Mouse (Mus musculus) spleen, postnatal 4 days (tissue): ENCODE results near the gene Mettl23.

Source experiments
- DNase-seq, 2 experiments: peaks; one replicate each; pipeline ENCODE4 v3.0.0; 2022; ENCODE audit warnings: low spot score in 2 of 2

Mettl23 gene

DNA sequence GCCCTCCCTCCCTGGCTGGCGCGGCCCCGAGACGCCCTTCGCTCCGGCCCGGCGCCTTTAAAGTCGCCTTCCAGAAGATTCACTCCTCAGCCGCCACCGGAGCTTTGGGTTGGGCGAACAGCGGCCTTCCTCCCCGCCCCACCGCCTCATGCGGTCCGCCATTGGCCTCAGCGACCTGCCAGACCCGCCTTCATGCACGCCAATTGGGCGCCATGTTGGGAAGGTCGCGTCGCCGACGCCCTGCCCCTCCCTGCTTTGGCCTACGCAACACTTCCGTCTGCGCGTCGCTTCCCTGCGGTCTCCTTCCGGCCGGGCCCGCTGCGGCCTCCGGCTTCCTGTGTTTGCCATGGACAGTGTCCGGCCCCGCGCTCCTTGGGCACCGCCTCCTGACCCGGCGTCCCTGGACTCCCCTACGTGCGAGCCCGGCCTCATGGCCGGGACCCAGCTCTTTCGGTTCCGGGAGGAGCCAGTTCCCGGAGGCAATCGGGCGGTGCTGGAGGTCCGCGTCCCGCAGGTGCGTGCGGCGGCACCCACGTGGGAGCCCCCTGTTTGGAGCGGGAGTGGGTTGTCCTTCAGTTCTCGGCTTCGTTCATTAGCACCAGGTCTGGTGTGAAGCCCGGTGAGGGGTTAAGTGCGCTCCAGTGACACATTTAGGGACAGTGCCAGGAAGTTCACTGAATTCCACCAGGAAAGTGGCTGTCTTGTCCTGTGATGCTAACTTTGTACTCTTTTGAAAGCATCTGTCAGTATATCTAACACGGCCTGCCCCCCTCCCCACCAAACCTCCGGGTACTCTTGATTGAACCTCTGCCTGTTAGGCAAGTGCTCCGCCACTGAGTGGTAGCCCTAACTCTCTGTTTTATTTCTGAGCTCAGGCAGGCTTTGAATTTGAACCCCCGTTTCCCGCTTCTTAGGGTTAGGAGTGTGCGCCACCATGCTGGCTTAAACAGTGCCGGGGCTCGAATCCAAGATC, at the start of gene Mettl23, which contains the start of gene Jmjd6:
Gene Mettl23 (plus strand): TSS at position 18 of the 973 bp plus-strand sequence.
Gene Jmjd6 (minus strand): TSS at position 189 of the 973 bp plus-strand sequence.
- peak; percentile 97 for DNase-seq

DNA sequence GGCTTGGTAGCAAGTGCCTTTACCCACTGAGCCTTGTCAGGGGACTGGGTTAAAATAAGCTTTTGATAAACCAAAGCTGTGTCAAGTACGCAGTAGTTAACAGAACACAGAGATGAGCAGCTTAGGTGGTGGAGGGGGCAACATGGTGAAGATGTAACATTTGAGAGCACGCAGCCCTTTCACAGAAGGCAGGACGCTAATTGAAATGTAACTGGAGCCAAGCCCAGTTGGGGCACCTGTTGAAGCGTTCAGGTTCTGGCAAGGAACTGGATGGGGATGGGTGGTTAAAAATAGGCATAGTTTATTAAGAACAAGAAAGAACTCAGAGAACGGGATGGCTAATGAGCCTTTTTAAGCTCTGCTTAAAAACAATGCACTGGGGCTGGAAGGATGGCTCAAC, 43.7 kb upstream of the Mettl23 start:
- no peak for DNase-seq

DNA sequence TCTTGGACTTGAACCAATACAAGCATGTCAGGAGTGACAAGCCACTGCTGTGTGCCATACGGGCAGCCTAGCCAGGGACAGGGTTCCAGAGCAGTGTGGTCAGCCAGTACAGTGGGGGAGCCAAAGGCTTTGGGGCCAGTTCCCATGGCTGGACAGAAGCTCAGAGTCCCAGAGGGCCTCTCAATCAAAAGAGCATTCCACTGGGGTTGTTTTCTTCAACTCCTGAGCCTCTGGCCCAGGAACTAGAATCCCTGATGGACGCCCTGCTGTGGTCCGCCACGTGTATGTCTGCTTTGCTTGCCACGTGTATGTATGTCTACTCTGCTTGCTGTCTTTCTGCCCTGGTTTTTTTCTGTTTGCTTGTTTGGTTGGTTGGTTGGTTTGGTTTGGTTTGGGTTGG, 42.0 kb upstream of the Mettl23 start:
- no peak for DNase-seq

DNA sequence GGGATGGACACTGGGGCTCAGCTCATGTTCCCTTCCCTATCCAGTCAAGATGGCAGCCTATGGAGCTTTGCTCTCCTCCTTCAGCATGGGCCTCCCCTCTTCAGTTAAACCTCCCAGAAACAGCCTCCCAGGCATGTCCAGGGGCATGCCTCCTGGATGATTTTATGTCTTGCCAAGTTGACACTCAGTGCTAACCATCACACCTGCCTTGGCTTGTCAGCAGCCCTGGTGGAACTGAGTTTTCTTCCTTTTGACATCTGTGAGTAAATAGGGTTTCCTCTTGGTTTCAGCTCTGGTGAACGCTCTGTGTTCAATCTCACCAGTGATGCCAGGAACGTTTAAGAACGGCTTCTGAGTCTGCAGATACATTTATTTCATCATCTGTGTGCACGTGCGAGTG, 40.4 kb upstream of the Mettl23 start:
- no peak for DNase-seq

DNA sequence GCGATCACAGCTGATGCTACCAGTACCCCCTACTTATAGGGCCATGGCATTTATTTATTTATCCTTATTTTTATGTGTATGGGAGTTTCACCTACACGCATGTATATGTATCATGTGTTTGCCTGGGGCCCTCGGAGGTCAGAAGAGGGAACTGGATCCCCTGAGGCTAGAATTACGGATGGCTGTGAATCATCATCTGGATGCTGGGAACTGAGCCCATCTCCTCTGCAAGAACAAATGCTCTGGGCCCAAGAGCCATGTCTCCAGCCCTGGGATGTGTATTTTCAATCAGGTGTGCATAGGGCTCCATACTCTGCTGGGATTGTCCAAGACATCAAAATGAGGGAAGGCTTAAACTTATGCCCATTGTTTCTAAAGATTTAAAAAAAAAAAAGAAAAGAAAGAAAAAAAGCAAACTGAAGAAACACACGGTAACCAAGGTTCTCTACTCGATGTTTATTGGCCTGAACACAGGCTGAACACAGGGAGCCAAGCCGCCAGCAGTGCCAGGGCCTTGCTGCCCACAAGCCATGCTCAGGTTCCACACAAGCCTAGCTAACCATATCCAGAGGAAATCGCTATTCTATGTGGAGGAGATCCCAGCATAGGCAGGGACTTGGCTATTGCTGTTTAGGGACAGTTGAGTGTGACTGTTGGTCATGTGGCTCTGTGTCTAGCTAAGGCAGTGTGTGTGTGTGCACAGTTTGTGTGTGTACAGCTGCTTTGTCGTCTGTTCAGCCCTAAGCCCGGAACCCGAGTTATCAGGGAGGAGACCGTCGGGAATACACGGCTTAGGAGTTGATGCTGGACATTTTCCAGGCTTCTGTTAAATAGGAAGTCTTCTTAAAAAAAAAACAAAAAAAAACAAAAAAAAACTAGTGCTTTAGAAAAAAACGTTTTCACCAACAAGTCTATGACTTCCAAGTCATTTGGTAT, 36.7 kb upstream of the Mettl23 start:
- no peak for DNase-seq

DNA sequence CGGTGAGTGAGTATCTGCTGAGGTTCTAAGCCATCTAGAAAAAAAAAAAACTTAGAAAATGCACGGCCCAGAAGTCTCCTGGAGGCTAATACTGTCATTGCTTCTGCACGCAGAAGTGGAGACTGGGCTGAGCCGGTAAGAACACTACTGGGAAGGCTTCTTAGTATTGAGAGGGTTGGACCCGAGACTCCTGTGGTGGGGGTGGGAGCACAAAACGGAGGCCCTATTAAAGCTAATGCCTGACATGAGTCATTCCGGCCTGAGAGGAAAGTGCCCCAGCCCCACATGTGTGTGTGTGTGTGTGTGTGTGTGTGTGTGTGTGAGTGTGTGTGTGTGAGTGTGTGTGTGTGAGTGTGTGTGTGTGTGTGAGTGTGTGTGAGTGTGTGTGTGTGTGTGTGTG, 36.0 kb upstream of the Mettl23 start:
- no peak for DNase-seq

DNA sequence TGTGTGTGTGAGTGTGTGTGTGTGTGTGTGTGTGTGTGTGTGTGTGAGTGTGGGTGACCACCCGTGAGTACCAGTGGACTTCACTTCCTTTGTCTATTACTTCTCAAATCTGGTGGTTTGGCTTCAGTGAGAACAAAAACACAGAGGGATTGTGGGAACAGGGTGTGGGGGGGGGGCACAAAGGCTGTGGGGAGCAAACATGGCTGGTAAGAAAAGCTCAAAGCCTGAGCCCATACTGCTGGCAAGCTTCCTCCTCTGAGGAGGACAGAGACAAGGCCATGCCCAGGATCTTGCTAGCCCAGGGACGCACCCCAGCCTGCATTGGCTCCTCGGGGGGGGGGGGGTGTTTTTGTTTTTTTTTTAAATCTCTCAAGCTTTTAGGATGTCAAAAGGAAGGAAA, 35.6 kb upstream of the Mettl23 start:
- DNase-seq: no peak

DNA sequence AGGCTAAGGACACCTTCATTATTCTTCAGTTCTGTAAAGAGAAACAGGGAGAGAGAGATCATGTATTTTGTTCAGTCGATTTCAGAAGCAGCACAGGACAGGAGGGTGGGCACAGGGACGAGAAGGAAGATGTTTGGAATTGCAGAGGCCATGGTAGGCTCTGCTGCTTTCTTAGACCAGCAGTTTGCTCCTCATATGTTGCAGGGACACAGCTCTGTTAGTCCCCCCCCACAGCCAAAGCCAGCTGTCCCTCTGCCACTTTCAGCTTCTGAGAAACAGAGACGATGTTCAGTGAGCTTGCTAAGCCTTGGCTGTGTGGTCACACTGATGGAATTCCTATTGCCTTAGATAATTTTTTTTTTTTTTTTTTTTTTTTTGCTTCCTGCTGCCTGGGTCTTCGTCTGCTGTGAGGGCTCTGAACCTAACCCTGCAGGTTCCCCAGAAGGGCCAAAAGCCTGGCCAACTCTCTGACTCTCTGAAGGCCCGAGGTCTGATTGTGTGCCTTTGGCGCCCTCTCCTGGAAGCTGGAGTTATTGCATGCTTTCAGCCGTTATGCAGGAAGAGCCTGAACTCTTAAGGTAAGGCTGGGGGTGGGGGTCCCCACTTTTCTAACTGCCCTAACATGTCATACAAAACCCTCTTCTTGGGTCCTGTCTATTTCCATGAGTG, 35.0 kb upstream of the Mettl23 start:
- peak; percentile 76 to 92 for DNase-seq

DNA sequence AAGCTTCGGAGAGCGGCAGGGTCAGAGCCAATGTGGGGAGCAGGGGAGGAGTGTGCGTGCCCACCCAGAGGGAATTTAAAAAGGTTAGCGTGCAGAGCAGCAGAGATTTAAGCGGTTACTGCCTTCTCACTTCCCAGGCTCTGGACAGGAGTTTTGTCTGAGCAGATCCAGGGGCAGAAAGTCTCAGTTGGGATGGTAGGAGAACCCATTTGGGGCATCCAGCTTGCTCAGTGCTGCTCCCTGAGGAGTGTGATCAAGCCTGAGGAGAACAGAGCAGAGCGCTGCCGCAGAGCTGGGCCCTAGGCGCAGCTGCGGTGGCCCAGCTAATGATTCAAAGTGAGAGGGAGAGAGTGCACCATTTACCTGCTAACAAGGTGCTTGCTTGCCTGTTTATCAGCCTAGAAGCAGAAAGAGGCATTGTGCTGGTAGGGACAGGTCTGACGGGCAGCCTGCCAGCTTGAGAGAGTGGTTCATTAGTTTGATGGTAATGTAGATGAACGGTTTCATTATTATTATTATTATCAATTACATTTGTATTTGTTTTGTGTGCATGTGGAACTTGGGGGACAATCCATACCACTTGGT, 34.2 kb upstream of the Mettl23 start:
- DNase-seq: no peak

DNA sequence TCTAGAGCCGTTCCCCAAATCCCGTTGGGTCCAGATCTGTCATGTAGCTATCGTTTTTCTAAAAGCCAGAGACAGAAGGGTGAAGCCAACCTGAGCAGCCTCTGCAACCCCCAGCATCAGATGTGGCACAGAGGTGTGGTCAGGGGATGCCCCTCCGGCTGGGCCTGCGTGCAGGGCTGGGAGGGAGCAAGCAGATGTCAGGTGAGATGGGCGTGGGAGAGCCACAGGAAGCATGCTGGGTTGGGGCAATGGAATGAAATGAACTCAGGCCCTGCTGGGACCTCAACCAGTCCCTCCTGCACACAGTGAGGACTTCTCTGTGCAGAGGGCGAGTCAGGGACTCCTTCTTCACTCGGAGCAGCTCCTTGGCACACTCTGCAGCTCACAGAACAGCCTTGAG, 33.6 kb upstream of the Mettl23 start:
- no peak for DNase-seq

DNA sequence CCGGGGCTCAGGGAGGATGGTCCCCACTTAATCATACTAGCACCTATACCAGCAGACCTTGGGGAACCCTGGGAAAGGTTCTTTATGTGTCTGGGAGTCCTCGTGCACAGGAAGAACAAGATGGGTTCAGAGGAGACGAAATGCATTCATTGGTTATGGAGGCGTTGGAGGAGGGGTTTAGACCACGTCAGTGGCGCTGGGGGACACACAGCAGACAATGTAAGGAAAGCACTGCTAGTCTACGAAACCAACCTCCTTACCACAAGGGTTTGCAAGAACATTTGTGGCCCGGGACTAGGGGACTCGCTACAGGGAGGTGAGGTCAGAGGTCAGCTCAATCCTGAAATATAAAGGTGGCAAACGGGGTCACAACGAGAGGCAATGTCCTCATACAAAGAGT, 32.5 kb upstream of the Mettl23 start:
- DNase-seq: no peak

DNA sequence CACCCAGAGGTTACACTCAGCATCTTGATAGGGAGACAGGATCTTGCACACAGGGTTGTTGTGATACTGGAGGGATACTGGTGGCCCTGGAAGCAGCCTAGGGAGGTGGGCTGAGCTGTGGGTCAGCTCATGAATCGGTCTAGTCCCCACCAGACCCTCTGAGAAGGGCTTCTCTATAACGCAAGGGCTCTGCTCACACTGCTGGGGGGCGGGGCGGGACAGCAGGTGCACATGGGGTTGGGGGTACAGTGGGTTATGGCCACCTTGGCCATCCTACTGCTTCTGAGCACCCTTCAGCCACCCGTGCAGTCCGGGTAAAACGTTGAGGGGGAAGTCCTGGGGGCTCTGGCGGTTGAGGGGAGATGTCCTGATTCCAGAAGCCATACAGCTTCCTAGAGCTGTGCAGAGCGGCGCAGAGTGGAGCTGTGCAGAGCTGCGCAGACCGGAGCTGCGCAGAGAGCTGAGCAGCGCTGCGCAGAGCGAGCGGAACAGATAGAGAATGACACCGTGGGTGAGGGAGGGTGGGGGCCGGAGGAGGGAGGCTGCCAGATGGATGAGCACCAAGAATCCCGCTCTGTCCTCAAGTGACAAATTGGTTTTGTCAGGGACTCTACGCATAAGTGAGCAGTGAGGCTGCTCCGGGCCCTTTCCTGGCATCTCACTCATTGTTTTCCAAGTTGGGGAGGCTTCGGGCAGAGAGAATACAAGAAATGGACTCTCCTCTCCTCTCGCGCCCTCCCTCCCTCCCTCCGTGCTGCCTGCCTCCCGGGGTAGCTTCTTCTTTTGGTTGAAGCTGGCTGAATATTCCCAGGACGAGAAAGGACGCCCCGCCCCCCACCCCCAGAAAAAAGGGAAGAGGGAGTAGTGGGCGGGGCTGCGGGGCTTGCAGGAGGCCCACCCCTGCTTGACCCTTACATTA, 31.8 kb upstream of the Mettl23 start:
- no peak for DNase-seq

DNA sequence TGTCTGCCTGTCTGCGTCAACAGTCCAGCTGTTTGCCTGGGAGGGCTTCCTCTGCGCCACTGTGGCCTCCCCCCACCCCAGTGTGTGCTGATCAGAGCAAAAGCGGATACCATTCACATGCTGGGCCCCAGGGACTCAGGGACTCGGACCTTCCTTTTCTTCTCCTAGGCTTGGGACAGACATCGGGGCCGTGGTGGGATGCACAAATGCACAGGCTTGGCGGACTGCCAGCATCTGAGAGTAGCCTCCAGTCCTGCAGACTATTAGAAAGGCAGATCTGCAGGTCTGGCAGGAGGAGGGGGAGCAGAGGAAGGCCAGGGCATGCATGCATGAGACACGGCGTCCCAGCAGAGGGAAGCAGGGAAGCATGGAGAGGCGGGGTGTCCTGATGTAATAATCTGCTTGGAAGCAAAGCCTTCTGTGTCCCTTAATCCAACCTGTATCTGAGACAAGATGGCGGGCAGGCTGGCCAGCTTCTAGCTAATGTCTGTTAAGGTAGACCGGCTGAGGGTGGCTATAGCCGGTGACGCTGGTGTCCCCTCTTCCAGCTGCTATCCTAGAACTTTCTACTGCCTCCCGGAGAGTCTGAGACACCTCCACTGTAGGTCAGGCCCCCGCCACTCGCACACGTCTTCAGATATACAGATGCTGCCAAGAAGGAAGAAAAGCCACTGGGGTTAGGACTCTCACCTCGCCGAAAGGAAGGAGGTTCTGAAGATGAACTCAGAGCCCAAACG, 30.1 kb upstream of the Mettl23 start:
- DNase-seq: no peak

DNA sequence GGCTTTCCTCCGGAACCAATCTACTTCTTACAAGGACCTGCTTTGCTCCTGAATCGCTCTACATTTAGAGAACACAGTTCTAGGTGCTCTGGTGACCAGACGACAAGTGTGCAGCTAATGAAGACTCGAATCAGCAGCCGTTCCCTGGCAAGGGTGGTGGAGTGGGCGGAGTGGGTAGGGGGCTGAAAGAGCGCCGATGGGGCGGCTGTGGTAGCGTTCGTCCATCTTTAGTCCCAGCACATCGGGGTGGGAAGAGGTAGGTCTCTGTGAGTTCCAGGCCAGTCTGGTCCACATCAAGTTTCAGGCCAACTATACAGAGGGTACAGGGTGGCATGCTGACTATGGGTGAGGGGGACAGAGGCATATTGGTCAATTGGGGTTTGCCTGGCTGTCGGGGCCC, 29.5 kb upstream of the Mettl23 start:
- no peak for DNase-seq

DNA sequence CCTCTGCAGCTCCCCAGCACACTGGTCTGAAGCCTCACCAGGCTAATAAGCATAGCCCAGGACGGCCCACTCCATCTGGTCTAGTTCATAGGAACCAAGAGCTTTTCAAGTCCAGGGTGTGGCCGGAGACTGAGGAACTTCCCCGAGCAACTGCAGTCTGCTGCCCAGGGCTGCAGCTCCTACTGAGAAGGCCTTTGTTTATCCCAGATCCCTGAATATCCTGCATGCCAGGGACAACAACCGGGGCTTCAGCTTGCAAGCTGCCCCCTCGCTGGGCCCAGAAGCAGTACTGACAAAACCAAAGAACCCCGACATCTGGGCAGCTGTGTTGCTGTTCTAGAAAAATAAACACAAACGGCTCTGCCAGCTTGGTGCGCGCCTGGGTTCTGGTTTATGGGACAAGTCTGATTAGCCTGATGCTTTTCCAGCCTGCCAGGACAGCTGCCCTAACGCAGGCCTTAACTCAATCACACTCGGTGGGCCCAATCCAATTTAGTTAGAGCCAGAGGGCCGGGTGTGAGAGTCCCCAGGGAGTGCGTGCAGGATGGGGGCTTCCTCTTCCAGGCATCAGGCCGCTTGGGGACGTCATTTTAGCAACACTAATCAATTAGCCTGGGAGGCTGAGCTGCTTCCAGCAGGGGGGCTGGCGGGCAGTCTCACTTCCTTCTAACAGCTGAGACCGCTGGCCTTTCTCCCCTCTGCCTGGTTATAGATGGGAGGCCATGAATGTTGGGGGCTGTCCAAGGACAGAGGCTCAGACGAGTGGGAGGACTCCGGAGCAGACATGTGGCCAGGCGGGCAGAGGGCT, 28.8 kb upstream of the Mettl23 start:
- peak; percentile 43 to 69 for DNase-seq

DNA sequence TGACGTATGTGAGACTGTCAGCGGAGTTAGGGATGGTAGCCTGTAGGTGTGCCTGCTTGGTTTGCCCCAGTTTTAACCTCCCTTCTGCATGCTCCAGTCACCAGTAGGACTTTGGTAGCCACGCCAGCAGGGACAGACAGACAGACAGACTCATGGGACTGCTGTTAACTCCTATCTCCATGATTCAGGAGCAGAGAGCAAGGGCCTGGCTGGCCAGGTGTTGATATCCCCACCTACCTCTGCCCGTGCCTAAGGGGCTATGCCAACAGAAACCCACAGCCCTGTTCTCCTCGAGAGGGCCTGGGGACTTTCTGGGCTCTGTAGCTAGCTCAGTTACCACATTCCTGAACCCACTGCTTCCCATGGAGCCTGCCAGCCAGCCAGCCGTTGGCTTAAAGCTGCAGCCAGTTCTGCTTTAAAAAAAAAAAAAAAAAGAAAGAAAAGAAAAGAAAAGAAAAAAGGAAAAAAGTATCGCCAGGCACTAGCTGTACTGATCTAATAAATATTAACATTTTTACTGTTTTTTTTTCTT, 28.1 kb upstream of the Mettl23 start:
- DNase-seq: no peak

DNA sequence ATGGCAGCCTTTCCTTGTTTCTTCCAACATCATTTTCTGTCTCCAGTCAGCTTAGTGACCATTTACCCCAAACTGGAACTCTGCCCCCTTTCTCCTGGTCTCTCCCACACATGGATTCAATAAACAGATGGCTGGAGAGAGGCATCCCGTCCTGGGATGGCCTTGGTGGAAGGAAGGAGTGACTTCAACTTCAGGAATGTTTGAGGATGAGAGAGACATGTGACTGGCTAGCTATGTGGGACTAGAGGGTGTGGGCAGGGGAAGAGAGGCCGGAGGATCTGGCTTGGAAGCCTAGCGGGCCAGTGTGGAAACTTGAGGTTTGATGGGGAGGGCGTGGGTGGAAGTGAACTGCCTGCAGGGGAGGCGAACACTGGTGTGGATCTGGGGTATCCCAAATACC, 26.3 kb upstream of the Mettl23 start:
- no peak for DNase-seq

DNA sequence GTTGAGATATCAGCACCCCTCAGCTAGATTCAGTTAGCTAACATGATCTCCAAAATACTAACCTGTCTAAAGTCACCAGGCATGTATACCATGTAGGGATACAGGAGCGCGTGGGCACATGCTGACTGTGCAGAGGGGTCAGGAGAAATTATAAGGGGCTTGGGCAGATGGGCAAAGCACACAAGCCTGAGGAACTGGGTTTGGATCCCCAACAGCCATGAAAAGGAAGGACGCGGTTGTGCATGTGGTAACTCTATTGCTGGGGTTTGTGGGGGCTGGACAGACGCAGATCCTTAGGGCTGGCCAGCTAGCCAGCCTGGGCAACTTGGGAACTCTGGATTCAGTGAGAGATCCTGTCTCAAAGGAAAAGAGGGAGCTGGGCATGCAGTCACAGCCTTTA, 25.5 kb upstream of the Mettl23 start:
- DNase-seq: no peak

DNA sequence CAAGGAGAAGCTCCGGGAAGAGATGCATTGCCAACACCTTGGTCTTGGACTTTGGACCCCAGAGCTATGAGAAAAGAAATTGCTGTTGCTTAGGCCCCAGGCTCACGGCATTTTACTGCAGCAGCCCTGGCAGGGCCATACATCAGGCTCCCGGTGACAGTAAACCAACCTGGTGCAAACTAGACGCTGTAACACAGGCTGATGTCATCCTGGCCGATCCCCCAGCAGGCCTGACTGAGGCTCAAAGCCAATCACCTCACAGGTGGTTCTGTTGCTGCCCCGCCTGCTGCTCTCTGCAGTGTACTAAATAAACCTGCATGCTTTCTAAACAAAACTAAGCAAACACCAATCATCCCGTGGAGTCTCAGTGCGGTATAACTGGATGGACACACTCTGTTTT, 24.4 kb upstream of the Mettl23 start:
- no peak for DNase-seq
